Mouse (Mus musculus): Measurements from ENCODE around the gene Ppp4r3a. TPM values are rescaled to one million over a fixed set of nuclear protein-coding genes. Genes with fewer than 3 reads are reported as not detected.

Gene Ppp4r3a
- polyA plus RNA-seq, 1 experiment = 10.4 TPM

- Histone ChIP-seq H3K4me1 (ENCODE audit: control insufficient read depth, insufficient read depth, low read length) (peaks cover 20% of the 10 kb centered on the region), H3K4me3 (replicated peaks; ENCODE audit: extremely low read depth, low read depth, low read length) (no peak overlapping the region)
- WGBS = 55% methylated on average over 5 of the region's 5 CpGs
- DNase-seq = no peak
- TF ChIP-seq POLR2A (IDR thresholded peaks at IDR 0.05; ENCODE audit: borderline replicate concordance, extremely low read depth, low read depth, low read length) (no peak), CTCF (IDR thresholded peaks at IDR 0.05; ENCODE audit: insufficient read depth, low read length) (no peak)
Measured at GRCm38 (mm10) chr12:100996378-100996898, 87.1 kb downstream of the Ppp4r3a start.

- no peak overlapping the region for H3K4me3 ChIP-seq (replicated peaks; ENCODE audit: extremely low read depth, low read depth, low read length)
- 76% methylated on average over 16 of the region's 16 CpGs for WGBS
- H3K4me1 ChIP-seq (ENCODE audit: control insufficient read depth, insufficient read depth, low read length) = peaks cover 20% of the 10 kb centered on the region
- no peak for DNase-seq
- TF ChIP-seq POLR2A (IDR thresholded peaks at IDR 0.05; ENCODE audit: borderline replicate concordance, extremely low read depth, low read depth, low read length) (no peak), CTCF (IDR thresholded peaks at IDR 0.05; ENCODE audit: insufficient read depth, low read length) (no peak)
Measured at GRCm38 (mm10) chr12:100995607-100996377, 87.7 kb downstream of the Ppp4r3a start.

- 68% methylated on average over 3 of the region's 3 CpGs for WGBS
- TF ChIP-seq POLR2A (IDR thresholded peaks at IDR 0.05; ENCODE audit: borderline replicate concordance, extremely low read depth, low read depth, low read length) = no peak
- DNase-seq = no peak
- H3K4me1 ChIP-seq (ENCODE audit: control insufficient read depth, insufficient read depth, low read length) = peaks cover 23% of the 10 kb centered on the region
- H3K4me3 ChIP-seq (replicated peaks; ENCODE audit: extremely low read depth, low read depth, low read length) = no peak overlapping the region
Measured at GRCm38 (mm10) chr12:100994140-100995015, 89.1 kb downstream of the Ppp4r3a start.

GRCm38 (mm10) chr12:100993146-100993545, 90.4 kb downstream of the Ppp4r3a start:
- DNase-seq = no peak
- WGBS = 77% methylated on average over 3 of the region's 3 CpGs
- TF ChIP-seq CTCF (IDR thresholded peaks at IDR 0.05; ENCODE audit: insufficient read depth, low read length) (no peak), POLR2A (IDR thresholded peaks at IDR 0.05; ENCODE audit: borderline replicate concordance, extremely low read depth, low read depth, low read length) (no peak)
- Histone ChIP-seq H3K4me1 (ENCODE audit: control insufficient read depth, insufficient read depth, low read length) (peaks cover 16% of the 10 kb centered on the region), H3K4me3 (replicated peaks; ENCODE audit: extremely low read depth, low read depth, low read length) (no peak overlapping the region)

GRCm38 (mm10) chr12:100992505-100992904, 91.0 kb downstream of the Ppp4r3a start:
- Histone ChIP-seq H3K4me1 (ENCODE audit: control insufficient read depth, insufficient read depth, low read length) (peaks cover 14% of the 10 kb centered on the region), H3K4me3 (replicated peaks; ENCODE audit: extremely low read depth, low read depth, low read length) (no peak overlapping the region)
- TF ChIP-seq CTCF (IDR thresholded peaks at IDR 0.05; ENCODE audit: insufficient read depth, low read length) (no peak), POLR2A (IDR thresholded peaks at IDR 0.05; ENCODE audit: borderline replicate concordance, extremely low read depth, low read depth, low read length) (no peak)
- no peak for DNase-seq
- WGBS = 75% methylated on average over 7 of the region's 7 CpGs

GRCm38 (mm10) chr12:100991119-100991518, 92.4 kb downstream of the Ppp4r3a start:
- peaks cover 12% of the 10 kb centered on the region for H3K4me1 ChIP-seq (ENCODE audit: control insufficient read depth, insufficient read depth, low read length)
- no peak for TF ChIP-seq POLR2A (IDR thresholded peaks at IDR 0.05; ENCODE audit: borderline replicate concordance, extremely low read depth, low read depth, low read length)
- no peak for TF ChIP-seq CTCF (IDR thresholded peaks at IDR 0.05; ENCODE audit: insufficient read depth, low read length)
- 82% methylated on average over 3 of the region's 3 CpGs for WGBS
- DNase-seq = no peak
- no peak overlapping the region for H3K4me3 ChIP-seq (replicated peaks; ENCODE audit: extremely low read depth, low read depth, low read length)

GRCm38 (mm10) chr12:100990291-100990690, 93.2 kb downstream of the Ppp4r3a start:
- TF ChIP-seq POLR2A (IDR thresholded peaks at IDR 0.05; ENCODE audit: borderline replicate concordance, extremely low read depth, low read depth, low read length) = no peak
- no peak for TF ChIP-seq CTCF (IDR thresholded peaks at IDR 0.05; ENCODE audit: insufficient read depth, low read length)
- 66% methylated on average over 12 of the region's 12 CpGs for WGBS

GRCm38 (mm10) chr12:100989780-100990288, 93.7 kb downstream of the Ppp4r3a start:
- H3K4me1 ChIP-seq (ENCODE audit: control insufficient read depth, insufficient read depth, low read length) = peaks cover 5% of the 10 kb centered on the region
- TF ChIP-seq CTCF (IDR thresholded peaks at IDR 0.05; ENCODE audit: insufficient read depth, low read length) = no peak
- no peak overlapping the region for H3K4me3 ChIP-seq (replicated peaks; ENCODE audit: extremely low read depth, low read depth, low read length)
- 52% methylated on average over 4 of the region's 4 CpGs for WGBS
- DNase-seq = no peak

More at GRCm38 (mm10) chr12:100990291-100990690, 93.2 kb downstream of the Ppp4r3a start:
- DNase-seq = no peak
- Histone ChIP-seq H3K4me3 (replicated peaks; ENCODE audit: extremely low read depth, low read depth, low read length) (no peak overlapping the region), H3K4me1 (ENCODE audit: control insufficient read depth, insufficient read depth, low read length) (peaks cover 4% of the 10 kb centered on the region; the same call in 1 of the 2 replicates)

Other genes starting within 250 kb of the Ppp4r3a start
- gene Gpr68, start 175.5 kb downstream of the Ppp4r3a start, polyA plus RNA-seq (2012; rRNA removed) = 3.2 and 4.2 TPM in 2 replicates
- gene Ccdc88c, start 54.6 kb downstream of the Ppp4r3a start, polyA plus RNA-seq (2012; rRNA removed) = 19.2 and 19.7 TPM in 2 replicates